Mouse (Mus musculus) MEL (cell line): ENCODE results near the gene Pmm1. TPM values are rescaled to one million over a fixed set of nuclear protein-coding genes. Genes with fewer than 3 reads are reported as not detected.

Experiments
- DNase-seq: peaks from one replicate; pipeline ENCODE4 v3.0.0; 2011; ENCODE audit warnings: low read depth, low spot score
- H3K27ac ChIP-seq: 2 replicates; pipeline ENCODE4 v1.5.1; 2012; ENCODE audit warnings: low read depth, mild to moderate bottlenecking, control low read depth, low read length, moderate library complexity; ENCODE audit not compliant: control insufficient read depth
- H3K27me3 ChIP-seq, 2 experiments: fragments of 150-350 bp in 1 of 2; sonication (generic) in 1 of 2; 2 replicates each; pipeline ENCODE4 v1.6.1; 2012; ENCODE audit warnings: low read length in 2 of 2, mild to moderate bottlenecking in 2 of 2, improper control_type of control experiment in 1 of 2, moderate library complexity in 1 of 2; ENCODE audit not compliant: insufficient read depth in 2 of 2, control insufficient read depth in 1 of 2
- H3K36me3 ChIP-seq, 2 experiments: 2 replicates each; pipeline ENCODE4 v1.6.1; 2012 to 2014; ENCODE audit warnings: low read length in 2 of 2, improper control_type of control experiment in 1 of 2, inconsistent platforms in 1 of 2, mild to moderate bottlenecking in 1 of 2; ENCODE audit not compliant: insufficient read depth in 2 of 2, control insufficient read depth in 1 of 2
- H3K4me1 ChIP-seq, 2 experiments: fragments of 150-350 bp in 1 of 2; sonication (generic) in 1 of 2; 2 replicates each; pipeline ENCODE4 v1.6.1; 2012; ENCODE audit warnings: low read length in 2 of 2, improper control_type of control experiment in 1 of 2, mild to moderate bottlenecking in 1 of 2; ENCODE audit not compliant: insufficient read depth in 2 of 2, control insufficient read depth in 1 of 2
- H3K4me3 ChIP-seq, 2 experiments: fragments of 150-350 bp in 1 of 2; sonication (generic) in 1 of 2; 2 replicates each; pipeline ENCODE4 v1.5.1; 2012; ENCODE audit warnings: low read depth in 2 of 2, low read length in 2 of 2, mild to moderate bottlenecking in 2 of 2, moderate library complexity in 2 of 2, control low read depth in 1 of 2, improper control_type of control experiment in 1 of 2; ENCODE audit not compliant: control insufficient read depth in 1 of 2, insufficient read depth in 1 of 2
- H3K79me2 ChIP-seq: 2 replicates; pipeline ENCODE4 v1.6.1; 2012; ENCODE audit warnings: mild to moderate bottlenecking, low read length, moderate library complexity; ENCODE audit not compliant: control insufficient read depth, poor library complexity, insufficient read depth
- H3K9ac ChIP-seq: 2 replicates; pipeline ENCODE4 v1.6.1; 2012; ENCODE audit warnings: low read depth, mild to moderate bottlenecking, control low read depth, low read length, moderate library complexity; ENCODE audit not compliant: control insufficient read depth, poor library complexity, severe bottlenecking
- H3K9me3 ChIP-seq: fragments of 150-350 bp; sonication (generic); replicated peaks from 2 replicates; pipeline ENCODE4 v1.6.1; 2012; ENCODE audit warnings: mild to moderate bottlenecking, low read length, improper control_type of control experiment, moderate library complexity; ENCODE audit not compliant: insufficient read depth
- EP300 ChIP-seq, 2 experiments: IDR thresholded peaks; 2 replicates each; pipeline ENCODE4 v1.6.1; 2011; ENCODE audit warnings: improper control_type of control experiment in 2 of 2, low read length in 2 of 2, low read depth in 1 of 2, mild to moderate bottlenecking in 1 of 2
- ETS1 ChIP-seq: IDR thresholded peaks from 2 replicates; pipeline ENCODE4 v1.6.1; 2012; ENCODE audit warnings: low read depth, mild to moderate bottlenecking, inconsistent platforms, low read length, improper control_type of control experiment, moderate library complexity
- GATA1 ChIP-seq: IDR thresholded peaks from 2 replicates; pipeline ENCODE4 v1.6.1; 2011; ENCODE audit warnings: low read depth, low read length, improper control_type of control experiment
- JUND ChIP-seq: IDR thresholded peaks from 2 replicates; pipeline ENCODE4 v1.6.1; 2011; ENCODE audit warnings: low read depth, mild to moderate bottlenecking, improper control_type of control experiment, low read length
- MAX ChIP-seq: IDR thresholded peaks from 2 replicates; pipeline ENCODE4 v1.6.1; 2011; ENCODE audit warnings: low read length, improper control_type of control experiment
- MEF2A ChIP-seq: IDR thresholded peaks from 2 replicates; pipeline ENCODE4 v1.6.1; 2014; ENCODE audit warnings: low read depth, mild to moderate bottlenecking, inconsistent platforms, low read length, improper control_type of control experiment; ENCODE audit not compliant: poor library complexity, insufficient replicate concordance, severe bottlenecking; ENCODE audit errors: extremely low read depth
- MXI1 ChIP-seq: IDR thresholded peaks from 2 replicates; pipeline ENCODE4 v1.6.1; 2011; ENCODE audit warnings: mild to moderate bottlenecking, low read depth, low read length, improper control_type of control experiment
- MYC ChIP-seq: IDR thresholded peaks from 2 replicates; pipeline ENCODE4 v1.6.1; 2011; ENCODE audit warnings: low read depth, mild to moderate bottlenecking, low read length, improper control_type of control experiment, moderate library complexity
- NRF1 ChIP-seq: IDR thresholded peaks from 2 replicates; pipeline ENCODE4 v1.6.1; 2014; ENCODE audit warnings: low read depth, mild to moderate bottlenecking, inconsistent platforms, low read length, improper control_type of control experiment, moderate library complexity; ENCODE audit not compliant: poor library complexity, insufficient read depth, severe bottlenecking
- RAD21 ChIP-seq: IDR thresholded peaks from 2 replicates; pipeline ENCODE4 v1.6.1; 2011; ENCODE audit warnings: mild to moderate bottlenecking, low read depth, low read length, improper control_type of control experiment
- SIN3A ChIP-seq: IDR thresholded peaks from 2 replicates; pipeline ENCODE4 v1.6.1; 2012; ENCODE audit warnings: low read length, improper control_type of control experiment, inconsistent platforms
- USF2 ChIP-seq, 2 experiments: IDR thresholded peaks; 2 replicates each; pipeline ENCODE4 v1.6.1; 2011 to 2012; ENCODE audit warnings: improper control_type of control experiment in 2 of 2, low read length in 2 of 2, borderline replicate concordance in 1 of 2, inconsistent platforms in 1 of 2, low read depth in 1 of 2, mild to moderate bottlenecking in 1 of 2; ENCODE audit not compliant: insufficient read depth in 1 of 2
- ZMIZ1 ChIP-seq: IDR thresholded peaks from 2 replicates; pipeline ENCODE4 v1.6.1; 2012; ENCODE audit warnings: low read depth, mild to moderate bottlenecking, inconsistent platforms, low read length, improper control_type of control experiment, moderate library complexity
- ZNF384 ChIP-seq: IDR thresholded peaks from 2 replicates; pipeline ENCODE4 v1.6.1; 2012; ENCODE audit warnings: low read depth, mild to moderate bottlenecking, inconsistent platforms, low read length, improper control_type of control experiment
- polyA plus RNA-seq, 2 experiments: library from polyadenylated mRNA; stranded (reverse) in 1 of 2; unstranded in 1 of 2; fragments of >175 nt in 1 of 2; fragments of >200 nt in 1 of 2; gene quantifications; 2 replicates each; pipeline versions ENCODE4 v1.2.1 to v1.2.4; 2012; ENCODE audit warnings: low replicate concordance in 2 of 2, low read depth in 1 of 2; ENCODE audit not compliant: insufficient read length in 2 of 2, insufficient read depth in 1 of 2, missing spikeins in 1 of 2
- total RNA-seq: library from RNA; depleted of rRNA; stranded (reverse); fragments of 300-350 nt; gene quantifications from 2 replicates; pipeline ENCODE4 v1.2.3, GENCODE M21; 2012

Gene Pmm1
- total and polyA plus RNA-seq, 3 experiments = 72.7 to 111 TPM; not detected in 1

- DNase-seq = no peak
- H3K4me3 ChIP-seq = no peak overlapping the region
- no peaks in the 10 kb centered on the region for H3K27me3 ChIP-seq
- H3K9ac ChIP-seq = no peak overlapping the region
- H3K36me3 ChIP-seq = no peaks in the 10 kb centered on the region
- no peaks in the 10 kb centered on the region for H3K79me2 ChIP-seq
- H3K9me3 ChIP-seq = no peaks in the 10 kb centered on the region
- H3K4me1 ChIP-seq = peaks cover 3 to 9% of the 10 kb centered on the region in 2 experiments; a peak in 1 of 4 replicates
- TF ChIP-seq NRF1 (no peak), USF2 (IDR thresholded peaks at IDR 0.05; ENCODE audit: borderline replicate concordance in 1 of 2, insufficient read depth in 1 of 2, low read depth in 1 of 2, low read length in 2 of 2) (no peak), RAD21 (no peak), GATA1 (no peak), MXI1 (no peak), MEF2A (no peak), JUND (no peak), MAX (no peak), ZNF384 (no peak), EP300 (IDR thresholded peaks at IDR 0.05; ENCODE audit: low read depth in 1 of 2, low read length in 2 of 2) (no peak), SIN3A (no peak), ZMIZ1 (no peak)
- no peak overlapping the region for H3K27ac ChIP-seq
These were observed 26.7 kb downstream of the Pmm1 start for GRCm38 (mm10) chr15:81933986-81934385.

- H3K79me2 ChIP-seq = no peaks in the 10 kb centered on the region
- H3K36me3 ChIP-seq = no peaks in the 10 kb centered on the region
- H3K9me3 ChIP-seq = no peaks in the 10 kb centered on the region
- H3K27ac ChIP-seq = no peak overlapping the region
- H3K9ac ChIP-seq = peak overlapping the region; percentile 41
- H3K4me1 ChIP-seq = peaks cover 3 to 9% of the 10 kb centered on the region in 2 experiments; a peak in 1 of 4 replicates
- peak; percentile 37 for DNase-seq
- 0 out of 2 replicates have a peak, but pooled peaks have one; percentile 22 for TF ChIP-seq ETS1
- no peak for TF ChIP-seq MYC
- H3K27me3 ChIP-seq = no peaks in the 10 kb centered on the region
- peak overlapping the region; percentile 5 to 24; a peak in 2 of 4 replicates for H3K4me3 ChIP-seq
These were observed 27.7 kb downstream of the Pmm1 start for GRCm38 (mm10) chr15:81932951-81933470.
